Mouse (Mus musculus): ENCODE data around the gene Ednra. TPM values are rescaled to one million over a fixed set of nuclear protein-coding genes. Genes with fewer than 3 reads are reported as not detected.
A peak's percentile ranks its signal among the peaks of the same experiment; 100 is the strongest.

Gene Ednra
- polyA plus RNA-seq, 1 experiment from 2014 or later = 49.0 TPM

- Histone ChIP-seq H3K27me3 (ENCODE audit: control insufficient read depth, insufficient read depth, low read length) (no peaks in the 10 kb centered on the region), H3K27ac (replicated peaks in 1 of 2; ENCODE audit: control insufficient read depth in 1 of 2, insufficient read depth in 1 of 2, low read depth in 2 of 2, low read length in 2 of 2) (peak overlapping the region; percentile 97 to 99), H3K9ac (ENCODE audit: low read length) (peak overlapping the region; percentile 94), H3K4me1 (ENCODE audit: control insufficient read depth in 2 of 2, insufficient read depth in 2 of 2, low read length in 2 of 2) (peaks cover 15 to 49% of the 10 kb centered on the region in 2 experiments), H3K36me3 (ENCODE audit: control insufficient read depth, insufficient read depth, low read length) (peaks cover 21% of the 10 kb centered on the region), H3K9me3 (ENCODE audit: control insufficient read depth, low read length) (no peaks in the 10 kb centered on the region), H3K4me3 (ENCODE audit: control insufficient read depth in 1 of 2, insufficient read depth in 1 of 2, low read depth in 1 of 2, low read length in 2 of 2) (peak overlapping the region; percentile 72 to 84; a peak in 3 of 4 replicates), H3K4me2 (ENCODE audit: low read length) (peak overlapping the region; percentile 67)
- 56% methylated on average over 4 of the region's 4 CpGs for WGBS
- ATAC-seq (ENCODE audit: insufficient number of reproducible peaks, insufficient read depth, low FRiP score, low read depth) = no peak
Measured at GRCm38 (mm10) chr8:77723018-77723417, 1.2 kb downstream of the Ednra start.

GRCm38 (mm10) chr8:77718933-77719332 is 5.3 kb downstream of the Ednra start:
- Histone ChIP-seq H3K4me1 (ENCODE audit: control insufficient read depth in 2 of 2, insufficient read depth in 2 of 2, low read length in 2 of 2) (peaks cover 15 to 60% of the 10 kb centered on the region in 2 experiments), H3K27me3 (ENCODE audit: control insufficient read depth, insufficient read depth, low read length) (no peaks in the 10 kb centered on the region), H3K27ac (replicated peaks in 1 of 2; ENCODE audit: control insufficient read depth in 1 of 2, insufficient read depth in 1 of 2, low read depth in 2 of 2, low read length in 2 of 2) (no peak overlapping the region), H3K4me3 (ENCODE audit: control insufficient read depth in 1 of 2, insufficient read depth in 1 of 2, low read depth in 1 of 2, low read length in 2 of 2) (peak overlapping the region in 1 of 2 experiments; percentile 9; a peak in 1 of 4 replicates), H3K36me3 (ENCODE audit: control insufficient read depth, insufficient read depth, low read length) (peaks cover 34% of the 10 kb centered on the region), H3K4me2 (ENCODE audit: low read length) (peak overlapping the region; percentile 55), H3K9me3 (ENCODE audit: control insufficient read depth, low read length) (no peaks in the 10 kb centered on the region), H3K9ac (ENCODE audit: low read length) (peak overlapping the region; percentile 56; the same call in 1 of the 2 replicates)
- 56% methylated on average over 2 of the region's 2 CpGs for WGBS
- no peak for ATAC-seq (ENCODE audit: insufficient number of reproducible peaks, insufficient read depth, low FRiP score, low read depth)

GRCm38 (mm10) chr8:77717036-77717435 is 7.2 kb downstream of the Ednra start:
- no peak overlapping the region for H3K4me3 ChIP-seq (ENCODE audit: control insufficient read depth in 1 of 2, insufficient read depth in 1 of 2, low read depth in 1 of 2, low read length in 2 of 2)
- H3K27ac ChIP-seq (replicated peaks in 1 of 2; ENCODE audit: control insufficient read depth in 1 of 2, insufficient read depth in 1 of 2, low read depth in 2 of 2, low read length in 2 of 2) = peak overlapping the region; percentile 41 to 64; a peak in 2 of 4 replicates
- peaks cover 19 to 66% of the 10 kb centered on the region in 2 experiments for H3K4me1 ChIP-seq (ENCODE audit: control insufficient read depth in 2 of 2, insufficient read depth in 2 of 2, low read length in 2 of 2)
- peaks cover 34% of the 10 kb centered on the region for H3K36me3 ChIP-seq (ENCODE audit: control insufficient read depth, insufficient read depth, low read length)
- no peak for ATAC-seq (ENCODE audit: insufficient number of reproducible peaks, insufficient read depth, low FRiP score, low read depth)
- WGBS = 22% methylated on average over 2 of the region's 2 CpGs
- no peaks in the 10 kb centered on the region for H3K9me3 ChIP-seq (ENCODE audit: control insufficient read depth, low read length)
- H3K9ac ChIP-seq (ENCODE audit: low read length) = peak overlapping the region; percentile 34; the same call in 1 of the 2 replicates
- no peaks in the 10 kb centered on the region for H3K27me3 ChIP-seq (ENCODE audit: control insufficient read depth, insufficient read depth, low read length)
- peak overlapping the region; percentile 38; the same call in 1 of the 2 replicates for H3K4me2 ChIP-seq (ENCODE audit: low read length)

GRCm38 (mm10) chr8:77714455-77714854 is 9.8 kb downstream of the Ednra start:
- no peak for ATAC-seq (ENCODE audit: insufficient number of reproducible peaks, insufficient read depth, low FRiP score, low read depth)
- Histone ChIP-seq H3K36me3 (ENCODE audit: control insufficient read depth, insufficient read depth, low read length) (peaks cover 25% of the 10 kb centered on the region), H3K4me3 (ENCODE audit: control insufficient read depth in 1 of 2, insufficient read depth in 1 of 2, low read depth in 1 of 2, low read length in 2 of 2) (no peak overlapping the region), H3K9me3 (ENCODE audit: control insufficient read depth, low read length) (no peaks in the 10 kb centered on the region), H3K27ac (replicated peaks in 1 of 2; ENCODE audit: control insufficient read depth in 1 of 2, insufficient read depth in 1 of 2, low read depth in 2 of 2, low read length in 2 of 2) (no peak overlapping the region), H3K4me2 (ENCODE audit: low read length) (no peak overlapping the region), H3K4me1 (ENCODE audit: control insufficient read depth in 2 of 2, insufficient read depth in 2 of 2, low read length in 2 of 2) (peaks cover 16 to 51% of the 10 kb centered on the region in 2 experiments), H3K9ac (ENCODE audit: low read length) (no peak overlapping the region), H3K27me3 (ENCODE audit: control insufficient read depth, insufficient read depth, low read length) (no peaks in the 10 kb centered on the region)
- 77% methylated on average over 7 of the region's 7 CpGs for WGBS

- 61% methylated on average over 5 of the region's 5 CpGs for WGBS
- H3K27ac ChIP-seq (replicated peaks in 1 of 2; ENCODE audit: control insufficient read depth in 1 of 2, insufficient read depth in 1 of 2, low read depth in 2 of 2, low read length in 2 of 2) = no peak overlapping the region
Measured at GRCm38 (mm10) chr8:77713688-77714087, 10.6 kb downstream of the Ednra start.

GRCm38 (mm10) chr8:77704768-77705167 is 19.5 kb downstream of the Ednra start:
- H3K9me3 ChIP-seq (ENCODE audit: control insufficient read depth, low read length) = 0 out of 2 replicates have a peak, but pooled peaks cover 4% of the 10 kb centered on the region
- ATAC-seq (ENCODE audit: insufficient number of reproducible peaks, insufficient read depth, low FRiP score, low read depth) = no peak
- H3K4me3 ChIP-seq (ENCODE audit: control insufficient read depth in 1 of 2, insufficient read depth in 1 of 2, low read depth in 1 of 2, low read length in 2 of 2) = no peak overlapping the region
- 83% methylated on average over 4 of the region's 4 CpGs for WGBS
- no peak overlapping the region for H3K4me2 ChIP-seq (ENCODE audit: low read length)
- peaks cover 13 to 32% of the 10 kb centered on the region in 2 experiments for H3K4me1 ChIP-seq (ENCODE audit: control insufficient read depth in 2 of 2, insufficient read depth in 2 of 2, low read length in 2 of 2)
- no peak overlapping the region for H3K9ac ChIP-seq (ENCODE audit: low read length)
- peaks cover 14% of the 10 kb centered on the region; the same call in 1 of the 2 replicates for H3K36me3 ChIP-seq (ENCODE audit: control insufficient read depth, insufficient read depth, low read length)
- H3K27me3 ChIP-seq (ENCODE audit: control insufficient read depth, insufficient read depth, low read length) = no peaks in the 10 kb centered on the region
- no peak overlapping the region for H3K27ac ChIP-seq (replicated peaks in 1 of 2; ENCODE audit: control insufficient read depth in 1 of 2, insufficient read depth in 1 of 2, low read depth in 2 of 2, low read length in 2 of 2)

More at GRCm38 (mm10) chr8:77713688-77714087, 10.6 kb downstream of the Ednra start:
- ATAC-seq (ENCODE audit: insufficient number of reproducible peaks, insufficient read depth, low FRiP score, low read depth) = no peak
- H3K9me3 ChIP-seq (ENCODE audit: control insufficient read depth, low read length) = no peaks in the 10 kb centered on the region
- peaks cover 17 to 46% of the 10 kb centered on the region in 2 experiments for H3K4me1 ChIP-seq (ENCODE audit: control insufficient read depth in 2 of 2, insufficient read depth in 2 of 2, low read length in 2 of 2)
- no peak overlapping the region for H3K4me2 ChIP-seq (ENCODE audit: low read length)
- H3K36me3 ChIP-seq (ENCODE audit: control insufficient read depth, insufficient read depth, low read length) = peaks cover 18% of the 10 kb centered on the region; the same call in 1 of the 2 replicates
- H3K27me3 ChIP-seq (ENCODE audit: control insufficient read depth, insufficient read depth, low read length) = no peaks in the 10 kb centered on the region
- H3K9ac ChIP-seq (ENCODE audit: low read length) = no peak overlapping the region
- H3K4me3 ChIP-seq (ENCODE audit: control insufficient read depth in 1 of 2, insufficient read depth in 1 of 2, low read depth in 1 of 2, low read length in 2 of 2) = no peak overlapping the region

- no peak overlapping the region for H3K4me2 ChIP-seq (ENCODE audit: low read length)
- no peak overlapping the region for H3K4me3 ChIP-seq (ENCODE audit: control insufficient read depth in 1 of 2, insufficient read depth in 1 of 2, low read depth in 1 of 2, low read length in 2 of 2)
- H3K9ac ChIP-seq (ENCODE audit: low read length) = no peak overlapping the region
- ATAC-seq (ENCODE audit: insufficient number of reproducible peaks, insufficient read depth, low FRiP score, low read depth) = no peak
- no peaks in the 10 kb centered on the region for H3K9me3 ChIP-seq (ENCODE audit: control insufficient read depth, low read length)
- WGBS = 79% methylated on average over 10 of the region's 10 CpGs
- H3K4me1 ChIP-seq (ENCODE audit: control insufficient read depth in 2 of 2, insufficient read depth in 2 of 2, low read length in 2 of 2) = peaks cover 2 to 9% of the 10 kb centered on the region in 2 experiments; a peak in 2 of 4 replicates
- peaks cover 25% of the 10 kb centered on the region; the same call in 1 of the 2 replicates for H3K36me3 ChIP-seq (ENCODE audit: control insufficient read depth, insufficient read depth, low read length)
- H3K27me3 ChIP-seq (ENCODE audit: control insufficient read depth, insufficient read depth, low read length) = no peaks in the 10 kb centered on the region
- H3K27ac ChIP-seq (replicated peaks in 1 of 2; ENCODE audit: control insufficient read depth in 1 of 2, insufficient read depth in 1 of 2, low read depth in 2 of 2, low read length in 2 of 2) = no peak overlapping the region
Measured at GRCm38 (mm10) chr8:77698028-77698427, 26.2 kb downstream of the Ednra start.

GRCm38 (mm10) chr8:77696182-77696581 is 28.1 kb downstream of the Ednra start:
- H3K4me3 ChIP-seq (ENCODE audit: control insufficient read depth in 1 of 2, insufficient read depth in 1 of 2, low read depth in 1 of 2, low read length in 2 of 2) = no peak overlapping the region
- no peak overlapping the region for H3K9ac ChIP-seq (ENCODE audit: low read length)
- H3K27ac ChIP-seq (replicated peaks in 1 of 2; ENCODE audit: control insufficient read depth in 1 of 2, insufficient read depth in 1 of 2, low read depth in 2 of 2, low read length in 2 of 2) = no peak overlapping the region
- H3K4me1 ChIP-seq (ENCODE audit: control insufficient read depth in 2 of 2, insufficient read depth in 2 of 2, low read length in 2 of 2) = peaks cover 2 to 9% of the 10 kb centered on the region in 2 experiments; a peak in 2 of 4 replicates
- 82% methylated on average over 4 of the region's 4 CpGs for WGBS
- ATAC-seq (ENCODE audit: insufficient number of reproducible peaks, insufficient read depth, low FRiP score, low read depth) = no peak
- H3K36me3 ChIP-seq (ENCODE audit: control insufficient read depth, insufficient read depth, low read length) = peaks cover 22% of the 10 kb centered on the region; the same call in 1 of the 2 replicates
- H3K4me2 ChIP-seq (ENCODE audit: low read length) = no peak overlapping the region
- no peaks in the 10 kb centered on the region for H3K9me3 ChIP-seq (ENCODE audit: control insufficient read depth, low read length)
- no peaks in the 10 kb centered on the region for H3K27me3 ChIP-seq (ENCODE audit: control insufficient read depth, insufficient read depth, low read length)

All from heart, embryonic 14.5 days (tissue).